Mouse (Mus musculus) CD8-positive naive resting alpha-beta T cell, adult 57 days (primary cell): Measurements from ENCODE around the gene Pold2. TPM values are rescaled to one million over a fixed set of nuclear protein-coding genes. Genes with fewer than 3 reads are reported as not detected.

ENCODE experiments used
- total RNA-seq: library from RNA; stranded (reverse); gene quantifications from one replicate; pipeline ENCODE4 v1.2.4, GENCODE M21; 2023

Gene Pold2
- total RNA-seq: 60.2 TPM

DNA sequence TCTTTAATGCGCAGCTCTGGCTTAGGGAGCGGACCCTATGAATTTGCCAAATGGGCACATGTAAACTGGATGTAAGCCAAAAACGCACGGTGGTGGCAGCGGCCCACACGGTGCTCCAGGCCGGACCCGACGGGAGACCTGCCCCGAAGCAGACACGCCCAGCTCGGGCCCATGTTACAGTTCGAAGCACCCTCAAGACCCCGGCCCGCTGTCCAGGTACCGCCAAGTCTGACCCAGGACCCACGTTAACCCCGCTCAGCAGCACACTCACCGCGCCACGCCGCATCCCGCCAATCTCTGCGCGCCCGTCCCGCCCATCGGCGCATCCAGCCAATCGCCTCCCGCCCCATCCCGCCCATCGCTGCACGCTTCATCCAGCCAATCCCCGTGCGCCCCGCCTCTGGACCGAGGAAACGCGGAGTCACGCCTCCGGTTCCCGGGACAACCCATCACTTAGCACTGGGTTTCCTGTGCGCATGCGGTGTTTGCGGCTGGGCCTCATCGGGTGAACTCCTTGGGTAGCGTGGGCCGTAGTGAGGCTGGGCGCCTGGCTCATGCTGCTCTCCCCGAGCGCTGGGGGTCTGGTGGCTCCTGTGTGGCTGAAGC, at the start of gene Pold2:
Gene Pold2 (minus strand): TSS at position 372 of the 606 bp plus-strand sequence.

DNA sequence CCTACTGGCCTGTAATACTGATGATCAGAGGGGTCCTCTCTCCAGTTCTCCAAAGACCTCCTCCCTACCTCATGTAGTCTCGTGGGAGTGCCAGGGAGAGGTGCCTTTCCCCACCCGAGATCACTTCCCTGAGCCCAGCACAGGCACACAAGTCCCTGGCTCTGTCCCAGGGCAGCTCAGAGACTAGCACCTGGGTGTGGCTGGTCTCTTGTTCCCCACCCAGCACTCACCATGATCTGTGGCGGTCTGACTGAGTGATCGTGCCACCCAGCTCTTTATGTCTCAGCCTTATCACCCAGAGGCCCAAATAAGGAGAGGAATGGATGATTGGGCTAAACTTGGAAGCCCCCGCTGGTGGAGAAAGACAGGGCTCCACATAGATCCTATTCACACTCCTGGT, 20.4 kb upstream of the Pold2 start, which contains the start of gene Myl7:
Gene Myl7 (minus strand): TSS at position 252 of the 400 bp plus-strand sequence.

DNA sequence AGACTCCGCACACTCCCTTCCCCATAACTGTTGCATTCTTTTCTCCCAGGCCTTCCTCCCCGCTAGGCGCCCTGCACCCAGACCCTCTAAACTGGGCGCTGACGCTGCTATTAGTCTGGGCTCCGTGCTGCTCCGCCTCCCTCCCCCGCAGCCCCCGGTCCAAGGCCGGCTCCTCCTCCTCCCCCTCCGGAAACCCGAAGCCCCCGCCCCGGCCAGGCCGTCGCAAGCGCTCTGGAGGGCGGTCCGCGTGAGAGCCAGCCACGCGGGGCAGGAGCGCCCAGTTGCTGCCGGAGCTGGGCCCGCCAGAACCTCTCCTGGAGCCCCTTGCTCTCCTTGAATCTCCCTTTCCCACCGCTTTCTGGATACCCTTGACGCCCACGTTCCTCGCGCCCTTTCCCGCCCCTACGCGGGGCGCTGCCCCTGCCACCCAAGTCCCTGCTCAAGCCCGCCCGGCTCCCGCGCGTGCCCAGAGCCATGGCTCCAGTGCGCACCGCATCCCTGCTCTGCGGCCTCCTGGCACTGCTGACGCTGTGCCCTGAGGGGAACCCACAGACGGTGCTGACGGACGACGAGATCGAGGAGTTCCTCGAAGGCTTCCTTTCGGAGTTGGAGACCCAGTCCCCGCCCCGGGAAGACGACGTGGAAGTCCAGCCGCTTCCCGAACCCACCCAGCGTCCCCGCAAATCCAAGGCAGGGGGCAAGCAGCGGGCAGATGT, 16.3 kb downstream of the Pold2 start, which contains the start of gene Aebp1:
Gene Aebp1 (plus strand): TSS at position 270 of the 716 bp plus-strand sequence.

DNA sequence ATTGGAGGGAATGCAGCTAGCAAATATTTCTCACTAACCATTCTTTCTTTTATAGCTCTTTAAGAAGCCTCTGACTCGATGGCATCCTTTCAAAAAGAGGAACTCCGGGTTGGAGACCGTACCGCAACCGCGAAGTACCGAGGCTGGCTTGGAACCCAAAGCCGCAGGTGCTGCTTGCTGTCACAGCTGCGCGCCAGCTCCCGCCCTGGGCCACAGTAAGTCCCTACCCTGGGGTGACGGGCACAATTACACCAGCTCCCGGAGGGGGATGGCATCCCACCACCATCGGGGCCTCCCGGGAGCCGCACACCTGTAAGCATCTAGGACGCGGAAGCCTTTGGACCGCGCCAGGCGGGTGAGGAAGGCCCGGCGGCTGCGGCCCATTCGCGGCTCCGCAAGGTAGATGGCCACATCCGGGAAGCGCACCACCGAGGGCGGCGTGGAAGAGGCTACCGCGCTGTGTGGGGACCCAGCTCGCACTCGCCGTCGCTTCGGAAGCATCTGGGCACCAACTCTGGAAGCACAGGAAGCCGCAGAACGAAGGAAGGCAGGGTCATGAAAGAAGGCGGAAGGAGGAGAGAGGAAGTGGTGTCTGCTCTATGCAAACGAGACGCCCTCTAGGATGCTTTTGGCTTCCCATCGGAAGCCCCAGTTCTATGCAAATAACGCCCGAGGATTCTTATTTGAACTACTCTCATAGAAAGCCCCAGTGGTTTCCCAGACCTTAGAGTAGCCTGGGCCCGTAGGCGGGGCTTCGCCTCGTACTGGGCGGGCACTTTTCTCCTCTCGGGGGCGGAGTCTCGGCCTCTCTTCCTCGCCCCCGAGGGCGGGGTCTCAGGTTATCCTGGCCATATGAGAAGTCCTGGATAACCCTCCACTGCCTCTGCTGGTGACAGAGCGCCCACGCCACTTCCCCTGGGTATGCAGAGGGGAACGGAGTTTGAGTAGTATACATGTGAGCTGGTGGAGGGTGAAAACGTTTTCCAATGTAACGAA, 40.5 kb downstream of the Pold2 start, which contains the start of gene Polm:
Gene Polm (minus strand): TSS at position 766 of the 996 bp plus-strand sequence.

Other genes with a start within 250 kb of the Pold2 start
- gene Mrps24, start 162.6 kb downstream of the Pold2 start, total RNA-seq: 56.9 TPM
- 29.8 TPM for gene Urgcp, start 115.9 kb downstream of the Pold2 start, total RNA-seq
- gene Dbnl, start 89.8 kb downstream of the Pold2 start, total RNA-seq: 118 TPM
- gene Pgam2, start 74.6 kb downstream of the Pold2 start, total RNA-seq: not detected
- gene Polm, start 40.3 kb downstream of the Pold2 start, total RNA-seq: 38.4 TPM
- 1.3 TPM for gene Aebp1, start 16.3 kb downstream of the Pold2 start, total RNA-seq
- gene Myl7, start 20.5 kb upstream of the Pold2 start, total RNA-seq: not detected
- not detected for gene Gck, start 71.8 kb upstream of the Pold2 start, total RNA-seq
- 58.0 TPM for gene Ykt6, start 77.4 kb upstream of the Pold2 start, total RNA-seq
- 11.1 TPM for gene Camk2b, start 188.1 kb upstream of the Pold2 start, total RNA-seq